Mouse (Mus musculus): Measurements from ENCODE around the gene Fam169a.
"Not testable (repeated sequence)": the region's sequence is repeated elsewhere in the genome, so short reads cannot be mapped to it uniquely, and the experiment has no call there.

Fam169a gene

DNA sequence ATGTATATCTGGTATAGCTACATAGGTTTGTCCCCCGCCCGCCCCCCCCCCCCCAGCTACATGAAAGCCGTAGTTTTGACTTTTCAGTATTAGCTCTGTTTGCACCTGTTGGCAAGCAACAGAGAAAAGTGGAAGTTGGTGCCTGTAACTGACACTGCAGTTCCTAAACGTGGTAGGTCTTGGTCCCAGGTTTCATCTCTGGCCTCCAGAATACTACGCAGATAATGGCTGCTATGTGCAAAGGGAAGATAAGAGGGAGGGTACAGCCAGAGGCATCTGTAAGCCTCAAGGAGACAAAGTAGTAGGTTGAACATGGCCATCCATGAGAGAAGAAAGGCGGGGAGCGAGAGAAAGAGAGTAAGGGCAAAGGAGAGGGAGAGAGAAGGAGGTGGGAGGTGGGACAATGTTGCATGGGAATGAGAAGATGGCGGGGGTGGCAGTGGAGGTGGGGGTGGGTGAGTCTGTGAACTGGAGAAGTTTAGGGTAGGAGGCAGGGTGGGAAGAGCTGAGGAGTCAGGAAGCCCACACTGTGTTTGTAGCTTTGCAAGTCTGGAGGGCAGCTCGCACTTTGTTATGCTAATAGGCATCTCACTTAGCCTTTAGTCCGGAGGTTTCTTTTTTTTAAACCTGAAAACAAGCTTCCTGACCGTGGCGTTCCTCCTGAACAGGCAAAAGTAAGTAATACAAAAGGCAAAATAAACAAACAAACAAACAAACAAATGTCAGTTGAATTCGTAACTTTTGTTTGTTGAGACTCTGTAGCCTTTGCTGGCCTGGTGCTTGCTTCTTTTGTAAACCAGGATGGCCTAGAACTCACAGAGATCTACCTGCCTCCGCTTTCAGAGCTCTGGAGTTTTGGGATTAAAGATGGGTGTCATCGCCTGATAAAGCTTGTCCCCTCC is at the start of gene Fam169a:
TSS of gene Fam169a (plus strand) at position 638 of the 902 bp plus-strand sequence.
- no peak for DNase-seq (ENCODE audit: low read depth, low spot score)

DNA sequence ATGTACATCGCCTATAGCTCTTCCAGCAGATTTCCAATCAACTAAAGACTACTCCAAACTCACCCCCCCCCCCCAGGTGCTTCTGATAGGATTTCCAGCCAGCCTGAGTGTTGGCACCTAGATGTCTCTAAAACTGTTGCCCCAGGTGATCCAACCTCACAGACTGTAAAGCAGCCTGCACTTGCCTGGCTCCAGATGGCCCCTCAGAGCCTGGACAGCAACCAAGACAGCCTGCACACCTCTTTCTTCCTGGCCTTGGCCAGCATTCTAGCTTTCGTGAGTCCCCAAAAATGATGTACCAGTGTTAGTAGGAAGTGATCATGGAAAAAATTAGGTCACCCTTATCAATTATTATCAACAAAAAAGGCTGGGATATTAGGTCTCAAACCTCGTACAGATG is 49.4 kb upstream of the Fam169a start:
- no peak for DNase-seq (ENCODE audit: low read depth, low spot score)

DNA sequence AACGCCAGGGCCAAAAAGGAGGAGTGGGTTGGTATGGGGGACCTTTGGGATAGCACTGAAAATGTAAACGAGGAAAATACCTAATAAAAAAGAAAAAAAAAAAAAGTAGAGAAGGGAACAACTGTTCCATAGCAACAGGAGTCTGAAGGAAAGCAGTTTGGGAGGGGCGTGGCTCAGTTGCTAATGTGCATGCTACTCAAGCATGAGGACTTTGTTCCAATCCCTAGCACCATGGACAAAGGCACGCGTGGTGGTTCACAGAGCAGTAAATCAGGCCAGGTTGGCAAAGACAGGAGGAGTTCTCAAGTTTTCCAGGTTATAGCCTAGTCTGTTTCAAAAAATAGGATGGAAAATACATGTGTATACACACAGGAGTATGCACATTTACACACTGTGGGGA is 47.0 kb upstream of the Fam169a start:
- no peak for DNase-seq (ENCODE audit: low read depth, low spot score)

DNA sequence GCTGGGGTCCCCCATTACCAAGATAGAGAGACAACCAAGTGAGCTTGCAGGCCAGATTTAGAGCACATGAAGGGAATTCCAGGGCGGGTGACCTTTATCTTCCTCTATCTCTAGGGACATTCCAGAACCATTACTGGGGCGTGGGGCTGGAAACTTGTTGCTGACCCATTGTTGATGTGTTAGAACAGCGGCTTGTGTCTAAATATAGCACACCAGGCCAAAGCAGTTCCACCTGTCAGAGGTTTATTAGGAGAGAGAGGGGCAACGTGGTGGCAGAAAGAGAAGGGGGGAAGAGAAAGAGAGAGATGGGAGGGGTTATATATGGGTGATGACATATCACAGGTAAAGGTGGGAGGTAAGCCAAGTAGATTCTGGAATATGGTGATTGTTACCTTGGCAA is 45.2 kb upstream of the Fam169a start:
- no peak for DNase-seq (ENCODE audit: low read depth, low spot score)

DNA sequence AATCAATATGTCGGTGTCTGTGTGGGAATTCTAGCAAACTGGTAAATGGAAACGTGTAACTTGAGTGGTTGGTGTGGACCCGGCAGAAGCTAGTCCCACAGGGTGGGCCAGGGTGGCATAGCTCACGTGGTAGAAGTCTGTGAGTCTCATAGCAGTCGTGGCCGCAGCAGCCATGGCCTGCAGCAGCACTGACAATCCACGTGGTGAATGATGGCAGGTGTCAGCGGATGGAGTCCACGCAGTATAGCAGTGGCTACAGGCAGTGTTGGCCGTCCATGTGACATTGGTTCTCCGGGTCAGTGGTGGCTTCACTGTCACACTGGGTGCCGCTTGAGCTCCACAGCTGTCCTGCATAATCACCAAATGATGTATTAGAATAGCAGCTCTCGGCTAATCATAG is 37.0 kb upstream of the Fam169a start:
- no peak for DNase-seq (ENCODE audit: low read depth, low spot score)

DNA sequence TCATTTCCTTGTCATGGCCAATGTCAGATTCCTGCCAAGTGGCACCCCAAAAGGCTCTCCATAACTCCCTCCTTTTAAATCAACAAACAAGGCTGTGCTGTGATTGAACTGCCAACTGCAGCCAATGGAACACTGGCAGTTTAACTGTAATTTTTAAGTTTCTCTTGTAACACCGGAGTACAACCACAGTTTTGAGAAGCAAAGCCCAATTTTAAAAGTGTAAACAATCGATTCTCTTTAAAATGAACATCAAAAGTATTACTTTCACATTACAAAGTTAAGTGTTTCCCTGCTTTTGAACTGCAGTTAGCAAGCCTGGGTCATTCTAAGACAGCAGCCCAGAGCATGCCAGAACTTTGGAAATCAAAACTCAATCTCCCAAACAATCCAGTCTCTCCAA is 32.8 kb upstream of the Fam169a start, which contains the start of gene 1700029F12Rik:
TSS of gene 1700029F12Rik (minus strand) at position 101 of the 400 bp plus-strand sequence.
- DNase-seq (ENCODE audit: low read depth, low spot score), result no peak

DNA sequence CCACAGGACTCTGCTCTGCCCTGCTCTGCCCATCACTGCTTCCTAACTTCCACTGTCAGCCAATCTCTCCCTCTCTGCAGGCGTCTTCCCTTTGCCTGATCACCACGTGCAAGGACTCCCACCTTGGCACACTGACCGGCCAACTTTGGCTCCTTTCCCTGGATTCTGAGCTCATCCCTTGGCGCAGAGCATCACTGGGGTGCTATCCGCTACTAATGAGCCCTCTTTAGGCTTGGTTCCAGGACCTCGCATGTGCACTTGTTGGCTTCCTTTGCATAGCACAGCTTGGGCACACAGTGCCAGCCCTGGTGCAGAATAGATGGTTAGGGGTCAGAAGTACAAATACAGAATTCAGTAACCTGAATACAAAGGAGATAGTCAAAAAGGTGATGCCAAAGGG is 15.9 kb upstream of the Fam169a start:
- DNase-seq (ENCODE audit: low read depth, low spot score), result no peak

DNA sequence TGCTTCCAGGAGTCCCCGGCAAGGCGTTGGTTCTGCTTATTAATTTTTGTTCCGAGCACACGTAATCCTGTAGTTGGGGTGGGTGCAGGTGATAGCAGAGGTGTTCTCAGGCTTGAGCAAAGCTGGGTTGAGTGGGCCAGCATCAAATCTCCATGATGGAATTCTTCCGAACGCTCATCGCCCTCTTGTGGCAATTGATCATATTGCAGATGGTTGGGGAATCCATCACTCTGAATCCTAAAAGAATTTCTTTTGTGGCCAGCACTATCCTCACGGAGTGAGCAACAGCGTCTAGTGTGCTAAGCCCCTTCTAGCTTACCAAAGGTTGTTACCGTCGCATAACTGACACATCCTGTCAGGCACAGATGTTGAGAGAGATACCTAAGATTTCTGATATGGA is 14.4 kb upstream of the Fam169a start:
- DNase-seq (ENCODE audit: low read depth, low spot score), result no peak

DNA sequence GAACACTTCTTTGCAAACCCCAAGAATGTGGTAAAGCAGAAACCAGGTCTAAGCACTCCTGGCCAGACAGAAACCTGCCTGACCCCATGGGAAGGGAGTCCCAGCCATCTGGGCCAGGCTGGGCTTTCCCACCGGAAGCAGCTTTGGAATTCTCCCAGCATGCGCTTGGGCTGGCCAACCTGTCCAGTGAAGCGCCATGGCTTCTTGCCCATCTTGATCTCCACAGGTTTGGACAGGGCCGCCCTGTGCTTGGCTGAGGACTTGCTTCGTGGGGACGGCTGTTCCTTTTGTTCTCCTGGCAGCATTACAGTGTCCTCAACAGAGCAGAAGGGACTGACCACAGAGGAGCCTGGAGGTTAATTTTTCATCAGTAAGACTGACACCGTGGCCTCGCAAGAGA is 13.2 kb upstream of the Fam169a start:
- no peak for DNase-seq (ENCODE audit: low read depth, low spot score)

DNA sequence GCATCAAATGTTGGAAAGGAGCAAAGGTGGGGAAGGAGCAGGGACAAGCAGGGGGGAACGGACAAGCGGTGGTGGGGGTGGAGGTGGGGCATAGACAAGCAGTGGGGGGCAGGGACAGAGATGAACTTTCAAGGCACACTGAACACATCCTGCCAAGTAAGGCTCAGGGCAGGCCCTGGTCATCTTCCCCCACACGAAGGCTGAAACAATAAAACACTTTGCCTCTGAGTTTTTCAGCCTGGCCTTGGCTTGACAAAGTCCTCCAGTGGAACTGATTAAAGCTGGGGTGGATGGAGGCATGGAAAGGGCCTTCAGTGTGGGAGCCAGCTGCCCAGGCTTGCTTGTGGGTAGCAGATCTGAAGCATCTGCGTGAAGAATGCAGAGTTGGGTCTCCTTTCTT is 9.3 kb upstream of the Fam169a start:
- DNase-seq (ENCODE audit: low read depth, low spot score), result no peak

DNA sequence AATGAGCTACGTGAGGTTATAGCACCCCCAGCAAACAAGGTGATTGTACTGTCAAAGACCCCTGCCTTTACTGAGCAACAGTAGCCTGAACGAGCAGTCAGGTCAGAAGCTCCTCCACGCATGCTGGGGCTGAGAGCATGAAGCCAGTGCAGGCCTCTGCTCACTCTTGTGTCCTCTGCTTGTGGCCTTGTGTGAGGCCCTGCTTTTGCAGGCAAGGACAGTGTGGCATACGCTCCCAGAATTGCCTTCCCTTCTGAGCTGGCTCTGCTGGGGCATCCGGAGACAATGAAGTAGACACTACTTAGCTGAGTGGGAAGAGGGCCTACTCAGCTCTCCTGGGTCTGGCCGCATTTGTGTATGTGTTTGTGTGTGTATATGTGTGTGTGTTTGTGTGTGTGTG is 7.3 kb upstream of the Fam169a start:
- no peak for DNase-seq (ENCODE audit: low read depth, low spot score)

DNA sequence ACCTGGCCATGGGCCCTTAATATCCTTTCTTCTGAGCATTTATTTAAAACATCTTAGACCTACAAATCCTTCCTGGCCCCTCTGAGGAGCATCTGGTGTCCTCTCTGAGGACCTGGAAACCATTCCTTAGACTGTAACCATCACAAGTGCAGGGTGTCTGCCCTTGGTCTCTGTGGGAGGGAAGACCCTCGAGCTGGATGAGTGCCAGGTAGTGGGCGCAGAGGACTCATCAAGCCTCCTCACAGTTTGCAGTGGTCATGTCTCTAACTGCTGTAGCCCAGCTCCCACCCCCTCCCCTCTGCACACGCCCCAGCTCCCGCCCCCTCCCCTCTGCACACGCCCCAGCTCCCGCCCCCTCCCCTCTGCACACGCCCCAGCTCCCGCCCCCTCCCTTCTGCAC is 6.8 kb upstream of the Fam169a start:
- no peak for DNase-seq (ENCODE audit: low read depth, low spot score)

DNA sequence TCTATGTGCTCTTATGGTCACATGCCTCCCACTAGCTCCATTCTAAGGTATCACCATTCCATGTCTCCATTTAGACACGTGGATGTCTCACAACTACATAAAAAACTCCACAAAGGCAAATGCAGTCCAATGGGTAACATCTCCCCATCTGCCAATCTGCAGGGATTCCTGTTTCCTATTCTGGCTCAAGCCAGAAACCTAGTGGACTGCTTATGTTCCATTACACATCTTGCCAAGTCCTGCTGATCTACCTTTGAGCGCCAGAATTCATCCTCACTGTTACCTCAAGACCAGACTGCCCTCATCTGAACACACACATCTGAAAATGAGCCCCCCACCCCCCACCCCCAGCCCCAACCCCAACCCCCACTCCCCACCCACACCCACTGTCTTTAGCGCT is 4.9 kb upstream of the Fam169a start:
- no peak for DNase-seq (ENCODE audit: low read depth, low spot score)

DNA sequence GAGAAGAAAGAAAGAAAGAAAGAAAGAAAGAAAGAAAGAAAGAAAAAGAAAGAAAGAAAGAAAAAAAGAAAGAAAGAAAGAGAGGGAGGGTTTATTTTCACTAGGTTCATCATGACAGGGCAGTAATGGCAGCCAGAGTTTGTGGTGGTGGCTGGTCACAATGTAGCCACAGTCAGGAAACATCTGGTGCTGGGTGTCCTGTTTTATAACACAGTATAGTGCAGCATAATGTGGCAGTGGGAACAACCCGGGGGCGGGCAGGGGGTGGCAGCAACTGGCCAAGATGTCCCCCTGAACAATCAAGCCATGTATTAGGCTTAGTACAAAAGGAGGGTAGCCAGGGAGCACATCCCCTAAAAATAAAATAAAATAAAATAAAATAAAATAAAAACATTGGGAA is 3.7 kb upstream of the Fam169a start:
- no peak for DNase-seq (ENCODE audit: low read depth, low spot score)

DNA sequence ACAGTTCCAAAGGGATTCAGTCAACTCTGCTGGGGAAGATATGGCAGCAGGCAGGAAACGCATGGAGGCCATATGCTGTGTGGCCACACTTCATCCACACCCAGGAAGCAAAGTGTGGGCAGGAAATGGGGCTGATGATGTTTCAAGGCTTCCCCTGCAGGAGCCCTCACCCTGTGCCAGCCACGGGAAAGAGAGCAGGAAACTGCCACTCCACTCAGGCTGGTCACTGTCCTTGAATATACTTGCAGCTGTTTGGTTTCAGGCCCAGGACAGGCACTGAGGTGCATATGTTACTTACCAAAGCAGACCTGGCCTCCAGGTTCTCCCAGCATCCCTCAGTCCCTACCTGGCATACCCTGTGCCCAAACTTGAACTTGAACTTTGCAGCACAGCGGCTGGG is 2.7 kb upstream of the Fam169a start:
- DNase-seq (ENCODE audit: low read depth, low spot score), result no peak

DNA sequence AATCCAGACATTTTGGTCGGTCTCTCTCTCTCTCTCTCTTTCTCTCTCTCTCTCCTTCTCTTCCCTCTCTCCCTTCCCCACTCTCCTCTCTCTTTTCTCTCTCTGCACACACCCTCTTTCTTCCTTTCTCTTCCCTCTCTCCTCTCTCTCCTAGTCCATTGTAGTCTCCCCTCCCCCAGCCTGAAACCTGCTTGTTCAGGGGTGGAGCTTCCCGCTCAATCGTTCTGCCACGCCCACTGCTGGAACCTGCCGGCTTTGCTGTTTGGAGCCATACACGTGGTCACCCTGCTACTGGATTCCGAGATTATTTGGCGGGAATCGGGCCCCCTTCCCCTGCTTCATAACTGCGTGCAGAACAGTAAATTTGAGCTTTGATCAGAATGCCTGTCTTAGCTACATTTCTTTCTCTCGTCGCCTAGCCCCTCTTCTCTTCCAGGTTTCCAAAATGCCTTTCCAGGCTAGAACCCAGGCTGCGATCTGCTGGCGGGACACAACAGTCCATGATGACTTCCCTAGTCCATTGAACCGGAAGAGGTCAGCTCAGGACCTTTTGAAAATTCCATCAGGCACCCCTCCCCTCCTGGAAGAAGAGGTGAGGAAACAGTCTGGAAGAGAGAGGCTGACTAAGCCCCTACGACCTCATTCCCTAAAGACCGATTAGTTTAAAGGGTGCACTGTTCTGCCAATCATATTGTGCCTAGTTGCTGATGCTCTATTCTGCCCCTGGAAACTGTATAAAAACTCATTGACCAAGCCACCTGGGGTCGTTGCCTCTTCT is 2.1 kb upstream of the Fam169a start:
- DNase-seq (ENCODE audit: low read depth, low spot score), result not testable (repeated sequence)

DNA sequence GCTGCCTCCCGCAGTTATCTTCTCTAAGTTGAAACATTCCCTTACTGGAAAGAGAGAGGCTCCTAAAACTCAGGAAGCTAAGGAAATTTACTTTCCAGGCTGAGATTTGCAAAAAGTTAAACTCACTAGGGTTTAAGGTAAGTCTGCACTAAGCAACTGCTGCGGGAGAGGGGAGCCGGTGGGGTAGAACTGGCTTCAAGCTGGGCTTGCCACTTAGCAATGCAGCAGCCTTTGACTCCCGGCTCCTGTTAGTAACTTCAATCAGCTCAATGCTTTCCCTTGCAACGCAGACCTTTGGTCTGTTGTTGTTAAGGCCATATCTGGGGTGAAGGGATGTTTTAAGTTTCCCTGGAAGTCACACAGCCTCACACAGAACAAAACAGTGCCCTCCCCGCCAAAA is 605 bp downstream of the Fam169a start:
- no peak for DNase-seq (ENCODE audit: low read depth, low spot score)

DNA sequence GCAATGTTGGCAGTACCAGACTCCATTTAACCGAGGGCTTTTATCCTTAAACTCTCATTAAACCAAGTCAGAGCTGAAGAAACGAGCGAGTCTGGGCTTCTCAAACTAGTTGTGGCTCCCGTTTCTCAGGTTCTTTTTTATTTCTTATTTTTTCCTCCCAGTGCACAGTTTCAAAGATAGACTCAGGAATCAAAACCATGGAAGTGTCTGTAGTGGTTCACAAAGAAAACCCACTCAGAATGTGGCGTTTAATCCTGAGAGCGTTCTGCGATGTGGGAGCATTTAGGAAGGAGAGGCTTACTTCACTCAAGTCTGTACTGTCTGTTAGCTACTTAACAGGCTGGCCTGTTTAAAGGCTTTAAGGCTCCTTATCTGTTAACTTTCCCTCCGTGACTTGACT is 1.1 kb downstream of the Fam169a start:
- DNase-seq (ENCODE audit: low read depth, low spot score), result no peak

DNA sequence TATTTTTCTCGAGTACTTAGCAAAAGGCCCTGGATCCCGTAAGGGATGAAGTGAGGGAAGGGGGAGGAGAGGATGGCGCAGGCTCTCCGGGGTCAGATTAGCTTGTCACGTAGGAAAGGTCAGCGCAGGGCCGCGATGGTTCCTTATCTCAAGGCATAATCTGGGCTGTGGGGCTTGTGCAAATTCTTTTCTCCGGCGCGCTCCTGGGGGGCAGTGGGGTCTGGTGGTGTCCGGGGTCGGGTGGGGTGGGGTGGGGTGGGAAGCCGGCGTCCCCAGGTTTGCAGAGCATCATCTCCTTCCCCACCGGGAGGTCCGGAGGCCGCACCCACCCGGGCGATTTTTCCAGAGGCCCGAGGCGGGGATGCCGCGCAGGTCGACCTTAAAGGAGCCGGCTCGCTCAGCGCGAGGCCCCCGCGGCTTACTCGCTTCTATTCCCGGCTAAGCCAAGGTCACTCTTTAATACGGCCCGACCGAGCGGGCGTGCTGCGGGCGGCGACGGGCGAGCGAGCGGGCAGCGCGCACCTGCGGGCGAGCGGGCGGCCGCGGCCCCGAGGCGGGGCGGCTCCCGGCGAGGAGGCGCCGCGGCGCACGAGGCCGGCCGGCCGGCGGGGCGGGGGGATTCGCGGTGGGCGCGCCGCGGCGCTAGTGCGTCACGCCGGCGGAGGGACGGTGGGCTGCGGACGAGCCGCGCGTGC is 4.0 kb downstream of the Fam169a start:
- DNase-seq (ENCODE audit: low read depth, low spot score), result no peak

DNA sequence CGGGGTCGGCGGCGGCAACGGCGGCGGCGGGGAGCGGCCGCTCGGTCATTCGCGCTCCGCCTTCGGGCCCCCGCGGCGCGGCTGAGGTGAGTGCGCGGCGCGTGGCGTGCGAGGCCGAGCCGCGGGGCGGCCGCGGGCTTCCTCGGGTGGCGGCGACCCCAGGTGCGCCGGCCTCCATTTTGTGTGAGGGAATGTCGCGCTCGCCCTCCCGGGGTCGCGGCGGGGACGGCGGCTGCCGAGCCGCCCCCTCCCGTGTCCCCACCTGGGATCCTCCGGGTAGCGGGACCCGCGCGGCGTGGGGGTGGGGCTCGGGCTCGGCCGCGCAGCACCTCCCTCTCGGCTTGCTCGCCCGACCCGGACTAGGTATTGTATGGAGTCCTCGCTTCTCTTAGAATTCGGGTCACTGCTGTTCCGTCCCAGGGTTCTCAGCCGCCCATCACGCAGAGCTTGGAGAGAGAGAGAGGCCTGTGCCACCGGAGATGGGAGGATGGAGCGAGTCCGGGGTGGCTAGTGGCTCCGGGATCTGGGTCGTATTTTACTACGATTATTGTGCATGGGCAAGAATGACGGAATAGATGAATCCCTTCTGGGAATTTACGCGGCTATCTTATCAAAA is 4.6 kb downstream of the Fam169a start:
- DNase-seq (ENCODE audit: low read depth, low spot score), result no peak

DNA sequence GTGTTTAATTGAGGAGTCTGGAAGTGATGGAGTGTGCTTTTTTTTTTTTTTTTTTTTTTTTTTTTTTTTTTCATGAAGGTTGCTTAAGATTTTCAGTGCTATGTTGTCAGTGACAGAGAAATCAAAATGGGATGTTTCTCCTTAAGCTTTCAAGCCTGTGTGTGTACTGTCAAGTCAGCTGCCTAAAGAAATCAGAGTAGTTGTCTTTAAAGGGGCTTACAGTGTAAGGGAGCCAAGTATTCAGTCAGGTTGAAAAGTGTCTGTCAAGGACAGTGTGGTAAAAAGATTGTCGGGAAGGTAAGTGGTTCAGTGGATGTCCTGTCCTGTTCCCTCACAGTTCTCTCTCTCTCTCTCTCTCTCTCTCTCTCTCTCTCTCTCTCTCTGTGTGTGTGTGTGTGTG is 6.4 kb downstream of the Fam169a start:
- DNase-seq (ENCODE audit: low read depth, low spot score), result no peak

DNA sequence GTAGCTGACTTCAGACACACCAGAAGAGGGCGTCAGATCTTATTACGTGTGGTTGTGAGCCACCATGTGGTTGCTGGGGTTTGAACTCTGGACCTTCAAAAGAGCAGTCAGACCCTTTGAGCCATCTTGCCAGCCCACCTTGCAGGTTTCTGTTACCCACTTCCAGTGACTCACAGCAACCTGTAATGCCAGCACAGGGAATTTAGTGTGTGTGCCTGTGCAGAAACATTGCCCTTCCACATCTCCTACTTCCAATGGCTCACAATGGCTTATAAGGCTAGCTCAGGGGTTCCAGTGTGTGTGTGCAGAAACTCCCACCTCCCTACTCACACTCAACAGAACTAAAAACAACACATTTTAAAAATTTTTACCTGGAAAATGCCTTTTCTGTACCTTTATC is 10.5 kb downstream of the Fam169a start:
- no peak for DNase-seq (ENCODE audit: low read depth, low spot score)
